Mouse (Mus musculus): ENCODE measurements at regions not wholly inside any gene's neighbourhood (a gene's known extent, or its start where the extent isn't known, plus 50 kb on each side); places are given as distances from the start of the nearest gene placed in this dataset.

DNA sequence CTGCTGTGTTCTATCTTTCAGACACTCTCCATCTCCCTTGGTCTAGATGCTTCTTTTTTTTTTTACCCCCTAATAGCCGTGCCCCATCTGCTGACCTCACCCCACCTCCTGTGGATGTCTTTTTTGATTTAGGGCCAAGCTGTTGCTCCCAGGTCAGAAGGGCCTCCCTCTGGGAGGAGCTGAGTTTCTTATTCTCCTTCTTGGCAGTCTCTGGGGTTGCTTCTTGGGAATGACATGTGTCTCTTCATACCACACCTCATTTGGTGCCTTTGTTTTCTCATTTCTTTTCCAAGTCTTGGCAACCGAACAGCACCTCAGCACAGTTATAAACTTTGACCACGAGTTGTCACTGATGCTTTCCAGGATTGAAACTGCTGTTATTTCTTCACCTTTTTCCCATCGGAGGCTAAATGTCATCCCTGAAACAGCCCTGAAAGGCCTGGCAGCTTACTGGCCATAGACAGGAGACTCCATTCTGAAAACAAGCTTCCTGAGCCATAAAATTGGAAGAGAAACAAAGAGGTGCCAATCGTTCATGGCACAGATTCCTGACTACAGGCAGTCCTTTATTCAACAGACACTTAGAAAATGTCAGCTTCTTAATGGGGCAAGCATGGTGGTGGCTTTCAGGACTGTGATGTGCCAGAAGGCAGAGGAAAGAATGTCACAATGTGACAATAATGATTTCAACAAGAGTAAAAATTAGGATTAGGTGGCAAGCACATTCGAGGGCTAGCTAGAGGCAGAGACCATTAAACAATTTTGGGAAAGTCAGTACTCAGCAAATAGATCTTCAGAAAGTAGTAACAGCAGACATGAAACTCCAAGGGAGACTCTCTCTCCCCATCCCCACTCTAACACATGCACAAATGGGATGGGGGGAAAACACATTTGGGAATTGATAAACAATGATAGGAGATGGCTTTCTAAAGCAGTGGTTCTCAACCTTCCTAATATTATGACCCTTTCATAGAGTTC lies 197.1 kb upstream of the Arrdc4 start:
- no peak for DNase-seq (ENCODE audit: low read depth)

DNA sequence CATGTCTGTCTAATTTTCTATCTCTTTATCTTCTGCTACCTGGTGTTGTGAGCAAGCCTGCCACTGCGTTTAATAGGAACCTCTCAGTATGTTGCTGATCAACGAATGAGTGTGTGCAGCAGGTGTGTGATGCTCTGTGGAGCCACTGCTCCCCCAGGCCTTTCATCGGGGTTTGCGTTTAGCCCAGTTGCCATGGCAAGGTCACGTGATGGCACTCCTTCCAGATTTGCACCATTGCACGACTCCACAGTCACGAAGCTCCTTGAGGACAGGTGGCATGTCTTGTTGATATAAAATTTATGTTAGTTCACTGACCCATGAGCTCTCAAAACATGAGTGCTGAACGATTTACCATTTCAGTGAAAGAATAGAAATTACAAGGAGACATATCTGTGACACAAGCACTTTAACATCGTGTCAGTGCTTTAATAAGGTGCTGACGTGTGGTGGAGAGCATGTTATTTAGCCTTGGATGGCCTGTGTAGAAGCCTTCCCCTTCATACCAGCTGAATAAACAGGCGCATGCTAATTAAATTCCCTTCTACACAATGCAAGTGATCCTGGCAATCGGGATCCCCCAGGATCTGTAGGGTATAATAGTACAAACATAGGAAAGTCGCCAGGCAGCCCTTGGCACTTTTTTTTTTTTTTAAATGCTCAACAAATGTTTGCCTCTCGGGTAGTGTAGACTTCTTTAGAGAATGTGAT lies 181.7 kb upstream of the Arrdc4 start:
- no peak for DNase-seq (ENCODE audit: low read depth)

- no peak for DNase-seq (ENCODE audit: low read depth)
Observed at GRCm38 (mm10) chr7:68929669-68930068, 180.6 kb upstream of the Arrdc4 start.

DNA sequence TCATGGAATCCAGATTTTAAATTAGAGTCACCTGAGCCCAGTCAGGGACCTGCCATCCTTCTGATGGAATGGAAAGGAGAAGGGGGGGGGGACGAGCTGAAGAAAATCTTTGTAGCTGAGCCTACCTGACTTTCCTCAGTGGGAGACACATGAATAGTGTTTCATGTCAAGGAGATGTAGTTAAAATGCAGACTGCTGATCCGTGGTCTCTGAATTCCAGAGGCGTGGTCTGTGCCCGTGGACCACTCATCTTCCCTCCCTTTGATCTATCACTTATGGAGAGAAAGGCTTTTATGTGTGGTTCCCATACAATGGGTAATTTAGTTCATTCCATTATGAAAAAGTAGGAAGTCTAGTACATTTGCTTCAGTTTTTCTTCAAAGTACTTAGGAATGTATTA lies 176.6 kb upstream of the Arrdc4 start:
- DNase-seq (ENCODE audit: low read depth): no peak

- no peak for DNase-seq (ENCODE audit: low read depth)
Observed at GRCm38 (mm10) chr7:68918632-68919435, 169.8 kb upstream of the Arrdc4 start.

DNA sequence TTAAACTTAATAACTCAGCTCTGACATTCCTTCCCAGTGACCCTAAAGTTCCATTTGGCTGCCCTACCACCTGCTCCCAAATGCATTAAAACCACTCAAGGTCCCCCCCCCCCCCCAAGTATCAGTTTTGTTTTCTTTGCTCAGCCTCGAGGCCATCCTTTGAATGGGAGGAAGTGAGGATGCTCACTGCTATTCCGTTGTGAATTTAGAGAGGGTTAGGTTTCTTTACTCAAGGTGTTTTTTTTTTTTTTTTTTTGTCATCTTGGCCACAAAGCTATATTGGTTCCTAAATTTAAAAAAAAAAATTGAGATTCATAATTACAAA lies 168.8 kb upstream of the Arrdc4 start:
- DNase-seq (ENCODE audit: low read depth): no peak

DNA sequence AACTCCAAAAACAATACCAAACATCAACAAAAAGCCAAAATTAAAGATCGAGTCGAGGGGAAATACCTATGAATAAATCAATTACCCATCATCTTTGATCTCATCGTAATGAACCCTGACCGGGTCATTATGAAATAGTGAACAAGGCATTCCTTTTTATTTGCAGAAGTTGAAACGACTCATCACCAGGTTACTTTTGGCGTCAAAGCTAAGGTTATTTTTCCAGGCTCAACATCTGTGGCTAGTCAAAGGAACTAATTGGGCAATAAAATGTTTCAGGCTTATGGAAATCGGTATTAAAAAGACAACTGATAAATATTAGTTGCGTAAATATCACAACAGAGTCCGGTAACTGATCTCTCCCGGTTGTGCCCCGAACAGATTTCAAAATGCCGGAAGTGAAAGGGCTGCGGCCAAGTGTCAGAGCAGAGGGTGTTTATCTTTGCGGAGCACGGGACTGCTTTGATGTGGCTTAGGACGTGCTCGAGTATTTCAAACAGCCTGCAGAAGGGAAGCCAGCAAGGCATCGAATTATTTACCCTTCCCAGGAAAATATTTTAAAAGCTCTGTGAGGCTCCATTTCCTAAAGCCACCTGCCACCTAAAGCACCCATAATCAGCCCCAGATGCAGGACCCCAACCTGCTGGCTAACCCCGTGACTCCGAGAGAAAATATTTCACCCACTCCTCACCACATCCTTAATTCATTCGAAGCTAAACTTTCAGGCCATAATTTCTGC lies 168.3 kb upstream of the Arrdc4 start:
- no peak for DNase-seq (ENCODE audit: low read depth)

GRCm38 (mm10) chr7:68915976-68916375 lies 166.9 kb upstream of the Arrdc4 start:
- DNase-seq (ENCODE audit: low read depth): no peak

GRCm38 (mm10) chr7:68914344-68914743 lies 165.3 kb upstream of the Arrdc4 start:
- no peak for DNase-seq (ENCODE audit: low read depth)

- DNase-seq (ENCODE audit: low read depth): no peak
Observed at GRCm38 (mm10) chr7:68911989-68912655, 163.1 kb upstream of the Arrdc4 start.

GRCm38 (mm10) chr7:68911562-68911961 lies 162.5 kb upstream of the Arrdc4 start:
- no peak for DNase-seq (ENCODE audit: low read depth)

DNA sequence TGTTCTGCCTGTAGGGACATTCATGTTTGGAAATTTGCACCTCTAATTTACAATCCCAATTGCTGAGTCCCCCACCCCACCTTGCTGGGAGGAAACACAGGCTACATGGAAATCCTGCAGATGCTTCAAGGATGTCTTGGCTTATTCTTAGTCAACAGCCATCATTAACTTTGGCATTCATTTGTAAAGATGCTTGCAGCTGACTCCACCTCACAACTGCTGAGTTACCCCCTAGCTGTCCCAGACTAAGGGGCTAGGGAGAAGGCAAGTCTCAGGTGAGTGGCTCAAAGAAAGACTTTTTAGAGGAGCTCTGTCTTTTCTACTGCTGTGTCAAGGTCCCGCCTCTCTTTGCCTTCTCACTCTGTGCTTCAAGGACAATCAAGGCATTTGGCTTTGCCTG lies 160.7 kb upstream of the Arrdc4 start:
- no peak for DNase-seq (ENCODE audit: low read depth)

GRCm38 (mm10) chr7:68908401-68908834 lies 159.4 kb upstream of the Arrdc4 start:
- no peak for DNase-seq (ENCODE audit: low read depth)

GRCm38 (mm10) chr7:68907867-68908266 lies 158.8 kb upstream of the Arrdc4 start:
- DNase-seq (ENCODE audit: low read depth): no peak

DNA sequence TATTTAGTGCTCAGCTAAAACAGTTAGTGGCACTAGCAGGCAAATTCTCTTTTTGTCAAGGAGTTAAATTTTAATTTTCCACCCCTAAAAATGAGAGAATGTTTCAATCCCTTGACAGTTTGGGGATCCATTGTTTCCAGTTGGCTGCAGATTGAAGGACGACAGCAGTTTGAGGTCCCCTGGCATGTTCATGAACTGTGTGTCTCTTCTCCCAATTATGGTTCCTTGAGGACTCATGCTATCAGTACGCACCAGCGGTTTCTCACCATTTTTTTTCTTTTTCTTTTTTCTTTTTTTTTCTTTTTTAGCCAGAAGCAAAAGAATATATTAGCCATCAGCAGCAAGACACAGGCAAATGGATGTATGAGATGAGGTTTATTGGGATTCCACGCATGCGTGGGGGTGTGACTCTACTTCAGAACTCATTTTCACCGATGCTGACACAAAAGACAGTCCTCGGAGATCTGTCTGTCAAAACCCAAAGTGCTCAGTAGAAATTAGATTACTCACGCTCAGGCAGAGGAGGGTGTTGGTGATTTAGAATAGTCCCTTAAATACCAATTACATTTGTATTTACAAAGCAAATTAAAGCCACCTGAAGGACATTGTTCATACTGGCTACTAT lies 157.8 kb upstream of the Arrdc4 start:
- DNase-seq (ENCODE audit: low read depth): no peak

DNA sequence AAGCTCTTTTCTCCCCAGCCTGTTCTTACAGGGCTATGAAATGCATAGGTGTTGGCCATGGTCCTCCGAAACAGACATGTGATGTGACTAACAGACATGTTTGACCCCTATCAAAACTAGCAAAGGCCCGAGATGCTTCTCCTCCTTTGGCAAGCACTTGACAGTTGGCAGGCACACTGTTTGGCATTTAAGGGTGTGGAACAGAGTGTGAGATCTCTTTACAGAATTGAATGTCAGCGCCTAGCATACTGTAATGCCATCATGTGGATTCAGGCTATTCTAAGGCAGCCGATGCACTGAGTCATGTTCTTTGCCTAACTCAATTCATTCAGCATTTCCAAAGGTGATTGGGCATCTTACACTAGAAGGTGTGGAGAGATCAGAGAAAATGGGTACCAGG lies 156.8 kb upstream of the Arrdc4 start:
- DNase-seq (ENCODE audit: low read depth): no peak

- no peak for DNase-seq (ENCODE audit: low read depth)
Observed at GRCm38 (mm10) chr7:68886173-68886572, 137.1 kb upstream of the Arrdc4 start.

GRCm38 (mm10) chr7:68873008-68873407 lies 124.0 kb upstream of the Arrdc4 start:
- DNase-seq (ENCODE audit: low read depth): no peak

- no peak for DNase-seq (ENCODE audit: low read depth)
Observed at GRCm38 (mm10) chr7:68864322-68865031, 115.4 kb upstream of the Arrdc4 start.

Data from NIH3T3 (cell line).